Mouse (Mus musculus): ENCODE measurements around the gene Syn3.

DNA sequence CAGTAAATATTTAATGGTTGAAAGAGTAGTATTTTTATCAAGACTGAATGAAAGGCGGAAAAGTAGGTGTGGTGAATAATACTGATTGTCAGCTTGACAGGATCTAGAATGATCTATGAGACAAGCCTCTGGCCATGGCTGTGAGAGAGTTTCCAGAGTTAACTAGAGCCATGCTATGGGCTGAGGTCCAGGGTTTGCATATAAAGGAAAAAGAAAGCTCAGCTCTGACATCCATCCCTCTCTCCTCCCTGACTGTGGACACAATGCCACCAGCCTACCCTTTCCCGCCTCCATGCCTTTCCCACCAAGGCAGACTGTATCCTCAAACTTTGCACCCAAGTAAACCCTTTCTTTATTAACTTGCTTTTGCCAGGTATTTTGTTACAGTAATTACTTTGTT is 124.6 kb downstream of the Syn3 start:
- TF ChIP-seq CTCF (conservative IDR thresholded peaks at IDR 0.05; ENCODE audit: insufficient read depth, insufficient read length, low read depth, low read length) (no peak), POLR2A (IDR thresholded peaks at IDR 0.05; ENCODE audit: low read depth, low read length) (no peak)
